Mouse (Mus musculus): ENCODE measurements around the gene Dcdc2b.
A peak's percentile ranks its signal among the peaks of the same experiment; 100 is the strongest.

The Dcdc2b gene

GRCm38 (mm10) chr4:129621283-129621841 is 7.3 kb upstream of the Dcdc2b start:
- no peak for DNase-seq (ENCODE audit: low read depth, low spot score)

GRCm38 (mm10) chr4:129620419-129621282 is 6.6 kb upstream of the Dcdc2b start:
- no peak for DNase-seq (ENCODE audit: low read depth, low spot score)

- peak; percentile 93 for DNase-seq (ENCODE audit: low read depth, low spot score)
These were observed 5.0 kb upstream of the Dcdc2b start, which contains the start of gene Iqcc for GRCm38 (mm10) chr4:129618786-129619691. Gene Iqcc, minus strand, starts transcription at chr4:129619099.

- no peak for DNase-seq (ENCODE audit: low read depth, low spot score)
These were observed 4.0 kb upstream of the Dcdc2b start for GRCm38 (mm10) chr4:129618031-129618430.

- no peak for DNase-seq (ENCODE audit: low read depth, low spot score)
These were observed 3.1 kb upstream of the Dcdc2b start for GRCm38 (mm10) chr4:129617121-129617641.

- no peak for DNase-seq (ENCODE audit: low read depth, low spot score)
These were observed 2.6 kb upstream of the Dcdc2b start for GRCm38 (mm10) chr4:129616631-129617030.

- DNase-seq (ENCODE audit: low read depth, low spot score): no peak
These were observed 1.8 kb upstream of the Dcdc2b start for GRCm38 (mm10) chr4:129615801-129616290.

- no peak for DNase-seq (ENCODE audit: low read depth, low spot score)
These were observed 3.6 kb downstream of the Dcdc2b start for GRCm38 (mm10) chr4:129610472-129610871.

- no peak for DNase-seq (ENCODE audit: low read depth, low spot score)
These were observed 4.0 kb downstream of the Dcdc2b start for GRCm38 (mm10) chr4:129610026-129610425.

GRCm38 (mm10) chr4:129609139-129609631 is 4.9 kb downstream of the Dcdc2b start:
- no peak for DNase-seq (ENCODE audit: low read depth, low spot score)

- DNase-seq (ENCODE audit: low read depth, low spot score): peak; percentile 89
These were observed 5.5 kb downstream of the Dcdc2b start for GRCm38 (mm10) chr4:129608426-129609025.

- DNase-seq (ENCODE audit: low read depth, low spot score): peak; percentile 87
These were observed 13.6 kb downstream of the Dcdc2b start, which contains the start of the genes Eif3i and Tmem234 for GRCm38 (mm10) chr4:129600233-129601158. Gene Eif3i, minus strand, starts transcription at chr4:129600648. Gene Tmem234, plus strand, starts transcription at chr4:129600668.

- DNase-seq (ENCODE audit: low read depth, low spot score): no peak
These were observed 25.2 kb downstream of the Dcdc2b start for GRCm38 (mm10) chr4:129588865-129589264.

- no peak for DNase-seq (ENCODE audit: low read depth, low spot score)
These were observed 27.1 kb downstream of the Dcdc2b start for GRCm38 (mm10) chr4:129586943-129587342.

- DNase-seq (ENCODE audit: low read depth, low spot score): no peak
These were observed 28.3 kb downstream of the Dcdc2b start for GRCm38 (mm10) chr4:129585773-129586172.

GRCm38 (mm10) chr4:129584884-129585608 is 29.0 kb downstream of the Dcdc2b start:
- peak; percentile 76 for DNase-seq (ENCODE audit: low read depth, low spot score)

GRCm38 (mm10) chr4:129584370-129584769 is 29.7 kb downstream of the Dcdc2b start:
- no peak for DNase-seq (ENCODE audit: low read depth, low spot score)

- DNase-seq (ENCODE audit: low read depth, low spot score): no peak
These were observed 31.8 kb downstream of the Dcdc2b start for GRCm38 (mm10) chr4:129582251-129582650.

- no peak for DNase-seq (ENCODE audit: low read depth, low spot score)
These were observed 33.7 kb downstream of the Dcdc2b start for GRCm38 (mm10) chr4:129580347-129580746.

Measured in mesoderm, embryonic 11.5 days (tissue).